Mouse (Mus musculus) layer of hippocampus, postnatal 36 days (tissue): Measurements from ENCODE around the gene Bach1. TPM values are rescaled to one million over a fixed set of nuclear protein-coding genes. Genes with fewer than 3 reads are reported as not detected.

Experiments used
- DNase-seq, 2 experiments: peaks; one replicate each; pipeline ENCODE4 v3.0.0; 2022
- total RNA-seq, 2 experiments: library from RNA; stranded (reverse); gene quantifications; 2 replicates each; pipeline ENCODE4 v1.2.3; 2021

The Bach1 gene
- total RNA-seq, 2 experiments from 2014 or later = 11.7 to 12.7 TPM

GRCm38 (mm10) chr16:87741034-87741715 lies 42.4 kb downstream of the Bach1 start:
- no peak for DNase-seq

GRCm38 (mm10) chr16:87743661-87744060 lies 44.9 kb downstream of the Bach1 start:
- no peak for DNase-seq

GRCm38 (mm10) chr16:87744338-87744737 lies 45.6 kb downstream of the Bach1 start:
- no peak for DNase-seq

GRCm38 (mm10) chr16:87745192-87745945 lies 46.6 kb downstream of the Bach1 start:
- no peak for DNase-seq

GRCm38 (mm10) chr16:87746728-87747127 lies 48.0 kb downstream of the Bach1 start:
- peak; percentile 29 to 32 for DNase-seq

- no peak for DNase-seq
These were observed 52.5 kb downstream of the Bach1 start for GRCm38 (mm10) chr16:87751243-87751642.

GRCm38 (mm10) chr16:87752482-87752881 lies 53.7 kb downstream of the Bach1 start:
- DNase-seq = no peak

- DNase-seq = peak; percentile 47 to 53
These were observed 56.1 kb downstream of the Bach1 start for GRCm38 (mm10) chr16:87754858-87755257.

GRCm38 (mm10) chr16:87755915-87756314 lies 57.2 kb downstream of the Bach1 start:
- no peak for DNase-seq

GRCm38 (mm10) chr16:87758016-87758415 lies 59.3 kb downstream of the Bach1 start:
- DNase-seq = no peak

GRCm38 (mm10) chr16:87764668-87765109 lies 65.9 kb downstream of the Bach1 start:
- no peak for DNase-seq

GRCm38 (mm10) chr16:87765984-87766383 lies 67.2 kb downstream of the Bach1 start:
- DNase-seq = no peak

GRCm38 (mm10) chr16:87770576-87770975 lies 71.8 kb downstream of the Bach1 start:
- DNase-seq = no peak

GRCm38 (mm10) chr16:87771926-87772325 lies 73.2 kb downstream of the Bach1 start:
- DNase-seq = no peak

GRCm38 (mm10) chr16:87774398-87774797 lies 75.7 kb downstream of the Bach1 start:
- DNase-seq = no peak

GRCm38 (mm10) chr16:87777373-87777772 lies 78.6 kb downstream of the Bach1 start:
- DNase-seq = no peak

- no peak for DNase-seq
These were observed 82.9 kb downstream of the Bach1 start for GRCm38 (mm10) chr16:87781637-87782036.

Other genes with a start within 250 kb of the Bach1 start
- 10 to 100 TPM; 42.0 to 47.6 TPM for gene Usp16, start 244.2 kb upstream of the Bach1 start, total RNA-seq
- 100 to 1,000 TPM; 171 to 186 TPM for gene Cct8, start 203.1 kb upstream of the Bach1 start, total RNA-seq
- gene Map3k7cl, start 145.6 kb upstream of the Bach1 start, total RNA-seq = under 1 TPM; 0.27 to 0.83 TPM